Mouse (Mus musculus): ENCODE data around the gene Helz.

Helz gene

DNA sequence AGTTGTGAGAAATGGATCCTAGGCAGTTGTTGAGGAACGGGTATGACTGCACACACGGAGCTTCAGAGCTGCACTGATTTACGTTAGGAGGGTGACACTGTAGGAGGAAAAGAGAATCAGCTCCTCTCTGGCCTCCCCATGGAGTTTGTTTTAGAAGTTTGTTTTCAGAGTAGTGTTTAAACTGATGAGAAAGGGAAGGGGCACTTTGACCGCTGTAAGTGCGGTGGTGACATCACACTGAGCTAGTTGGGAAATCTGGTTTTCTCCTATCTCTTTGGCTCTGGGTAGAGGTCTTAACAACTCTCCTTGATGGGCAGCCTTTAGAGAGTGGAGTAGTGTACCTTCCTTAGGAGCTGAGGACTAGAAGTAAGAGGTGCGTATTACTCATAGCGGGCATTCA, 58.0 kb downstream of the Helz start:
- in situ Hi-C loops (cut with MseI, MboI): no loop called here

DNA sequence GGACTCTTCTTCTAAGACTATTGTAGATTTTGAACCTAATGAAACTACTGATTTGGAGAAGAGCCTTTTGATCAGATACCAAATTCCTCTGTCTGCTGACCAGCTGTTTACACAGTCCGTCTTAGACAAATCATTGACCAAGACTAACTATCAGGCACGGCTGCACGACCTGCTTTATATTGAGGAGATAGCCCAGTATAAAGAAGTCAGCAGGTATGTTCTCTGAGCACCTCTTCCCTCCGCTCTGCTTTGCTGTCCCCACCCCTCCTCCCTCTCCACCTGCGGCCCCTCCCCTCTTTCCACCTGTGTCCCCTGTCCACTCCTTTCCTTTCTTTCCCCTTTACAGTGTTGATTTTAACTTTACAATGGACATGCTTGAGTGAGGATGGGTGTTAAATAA, 66.2 kb downstream of the Helz start:
- in situ Hi-C loops (cut with MseI, MboI): no loop called here

DNA sequence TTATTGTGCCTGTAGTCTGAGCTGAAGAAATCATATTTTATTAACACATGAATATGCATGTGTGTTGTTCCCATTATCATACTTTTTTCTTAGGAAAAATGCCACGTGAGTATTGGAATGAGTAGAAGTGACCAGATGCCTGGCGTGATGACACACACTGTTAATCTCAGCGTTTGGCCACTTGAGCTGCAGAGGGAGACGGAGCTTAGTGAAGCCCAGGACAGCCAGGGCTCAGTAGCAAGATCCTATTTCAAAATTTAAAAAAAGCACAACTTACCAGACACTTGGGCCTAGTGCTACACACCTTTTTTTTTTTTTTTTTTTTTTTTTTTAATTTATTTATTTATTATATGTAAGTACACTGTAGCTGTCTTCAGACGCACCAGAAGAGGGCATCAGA, 68.0 kb downstream of the Helz start:
- in situ Hi-C loops (cut with MseI, MboI): no loop called here

DNA sequence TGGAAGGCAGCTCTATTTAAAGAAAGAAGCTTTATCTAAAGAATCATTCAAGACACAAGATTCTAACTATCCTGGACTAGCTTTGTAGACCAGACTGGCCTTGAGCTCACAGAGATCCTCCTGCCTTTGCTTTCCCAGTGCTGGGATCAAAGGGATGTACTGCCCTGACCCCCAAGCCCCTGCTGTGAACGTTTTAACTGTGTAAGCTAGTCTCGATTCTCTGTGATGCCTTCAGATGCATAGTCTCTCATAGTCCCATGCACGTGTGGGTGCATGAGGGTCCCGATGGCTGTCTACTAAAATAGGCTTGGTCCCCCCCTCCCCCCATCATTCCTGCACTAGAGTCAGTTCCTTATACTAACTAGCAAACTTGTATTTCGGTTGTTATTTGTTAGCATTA, 70.2 kb downstream of the Helz start:
- in situ Hi-C loops (cut with MseI, MboI): no loop called here

DNA sequence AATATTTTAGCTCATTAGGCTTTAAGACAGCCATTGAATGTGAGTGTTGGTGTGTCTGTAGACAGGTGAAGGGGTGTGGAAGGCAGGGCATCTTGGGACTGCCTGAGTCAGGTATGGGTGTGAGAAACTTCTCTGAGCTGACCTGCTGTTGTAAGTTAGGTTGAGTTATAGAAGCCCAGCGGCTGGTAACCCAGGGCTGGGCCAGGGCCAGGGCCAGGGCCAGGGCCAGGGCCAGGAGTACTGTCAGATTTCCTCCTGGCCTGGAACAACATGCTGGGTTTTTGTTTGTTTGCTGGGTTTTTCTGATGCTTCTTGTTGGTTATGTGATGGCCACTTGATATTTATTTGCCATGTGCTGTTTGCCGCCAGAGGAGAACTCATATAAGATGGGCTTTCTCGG, 76.9 kb downstream of the Helz start:
- in situ Hi-C loops (cut with MseI, MboI): no loop called here

DNA sequence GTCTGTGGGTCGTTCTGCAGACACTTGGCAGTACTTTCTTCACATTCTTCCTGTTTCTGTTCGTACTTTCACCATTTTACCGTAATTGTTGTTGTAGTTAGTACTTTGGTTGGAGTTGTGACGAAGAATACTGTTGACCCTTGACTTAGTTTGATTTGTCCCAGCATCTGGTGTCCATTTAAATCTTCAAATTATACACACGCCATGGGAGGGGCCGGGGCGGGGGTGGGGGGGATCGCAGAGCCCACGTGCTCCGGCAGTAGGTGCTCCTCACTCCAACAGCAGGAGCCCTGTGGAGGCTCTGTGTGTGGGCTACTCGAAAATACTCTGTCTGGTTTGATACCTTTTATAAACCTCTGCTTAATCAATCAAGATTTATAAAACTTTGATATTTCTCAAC, 78.0 kb downstream of the Helz start:
- in situ Hi-C loops (cut with MseI, MboI): no loop called here

DNA sequence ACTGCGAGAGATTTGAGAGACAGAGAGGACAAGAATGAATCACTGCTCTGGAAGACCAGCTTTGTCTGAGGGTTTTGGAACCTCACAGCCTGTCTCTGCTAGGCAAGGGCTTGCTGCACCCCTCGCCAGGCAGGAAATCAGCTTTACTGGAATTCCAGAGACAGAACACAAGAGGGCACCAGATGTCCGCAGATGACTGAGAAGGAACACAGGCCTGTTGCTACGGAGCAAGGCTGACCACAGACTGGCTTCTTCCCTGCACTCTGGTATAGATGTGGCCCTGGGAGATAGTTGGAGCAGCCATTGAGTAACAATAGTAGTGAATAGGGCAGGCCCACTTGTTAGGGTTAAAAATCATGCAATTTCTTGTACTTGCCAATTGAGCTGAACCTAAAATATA, 81.8 kb downstream of the Helz start:
- in situ Hi-C loops (cut with MseI, MboI): no loop called here

DNA sequence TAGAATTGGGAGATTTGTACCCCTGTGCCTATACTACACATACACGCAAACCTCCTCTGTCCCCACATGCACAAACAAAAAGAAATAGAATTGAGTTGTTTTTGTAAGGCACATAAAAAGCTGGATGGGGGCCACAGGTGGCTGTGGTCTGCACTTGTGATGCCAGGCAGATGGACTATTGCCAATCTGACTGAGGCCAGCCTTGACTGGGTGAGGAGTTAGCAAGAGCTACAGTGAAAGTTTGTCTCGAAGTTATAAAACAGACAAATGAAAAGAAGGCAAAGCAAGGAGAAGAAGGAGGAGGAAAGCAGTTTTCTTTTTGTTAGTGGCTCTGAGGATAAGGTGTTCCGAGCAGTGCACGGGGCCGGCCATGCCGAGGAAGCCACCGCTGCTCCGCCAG, 82.2 kb downstream of the Helz start:
- in situ Hi-C loops (cut with MseI, MboI): loop anchor here in 1 of 2 experiments (10.0 kb wide), 1 partner anchor 225 kb away; no protein-coding TSS in a partner anchor

DNA sequence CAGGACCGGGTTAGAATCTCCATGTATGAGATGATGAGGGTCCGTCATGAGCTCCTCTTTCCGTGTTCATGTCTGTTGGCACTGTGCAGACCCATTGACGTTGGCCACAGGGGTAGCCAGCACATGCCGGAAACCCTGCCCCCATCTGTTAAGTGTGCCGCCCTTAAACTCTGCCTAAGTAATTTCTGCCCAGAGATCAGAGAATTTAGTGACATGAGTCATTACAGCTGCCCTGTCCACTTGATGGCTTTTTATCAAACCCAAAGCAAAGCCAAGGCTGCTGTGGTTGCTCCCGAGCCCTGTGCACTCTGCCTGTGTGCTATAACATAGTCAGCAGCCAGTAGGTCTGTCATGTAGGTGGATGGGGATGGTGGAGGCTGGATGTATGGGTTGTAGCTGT, 83.4 kb downstream of the Helz start:
- in situ Hi-C loops (cut with MseI, MboI): loop anchor here in 1 of 2 experiments (10.0 kb wide), 1 partner anchor 224 kb away; no protein-coding TSS in a partner anchor

DNA sequence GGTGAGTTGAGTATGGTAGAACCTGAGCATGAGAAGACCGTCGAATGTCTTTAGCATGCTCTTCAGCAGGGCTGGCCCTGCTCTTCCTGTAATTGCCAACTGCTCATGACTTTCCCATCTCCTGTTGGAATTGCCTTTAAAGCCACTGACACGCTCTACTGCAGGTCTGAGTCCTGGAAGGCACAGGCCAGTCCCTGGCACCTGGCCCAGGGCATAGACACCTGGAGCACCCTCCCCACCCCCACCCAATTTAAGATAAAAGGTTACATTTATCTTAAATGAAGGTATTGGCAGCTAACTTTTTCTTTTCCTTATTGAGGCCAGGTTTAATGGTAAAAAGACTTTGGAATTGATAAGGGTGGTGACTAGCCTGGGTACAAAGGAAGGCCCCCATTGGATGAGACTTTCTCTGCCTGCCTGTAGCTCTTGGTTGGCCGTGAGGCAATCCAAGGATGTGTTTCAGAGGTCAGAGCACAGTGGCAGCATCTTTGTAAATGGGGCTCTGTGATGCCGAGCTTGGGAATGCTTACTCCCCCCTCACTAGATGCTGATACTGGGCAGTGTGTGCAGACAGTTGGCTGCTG, 85.9 kb downstream of the Helz start:
- in situ Hi-C loops (cut with MseI, MboI): loop anchor here in 1 of 2 experiments (10.0 kb wide), 1 partner anchor 221 kb away; no protein-coding TSS in a partner anchor

DNA sequence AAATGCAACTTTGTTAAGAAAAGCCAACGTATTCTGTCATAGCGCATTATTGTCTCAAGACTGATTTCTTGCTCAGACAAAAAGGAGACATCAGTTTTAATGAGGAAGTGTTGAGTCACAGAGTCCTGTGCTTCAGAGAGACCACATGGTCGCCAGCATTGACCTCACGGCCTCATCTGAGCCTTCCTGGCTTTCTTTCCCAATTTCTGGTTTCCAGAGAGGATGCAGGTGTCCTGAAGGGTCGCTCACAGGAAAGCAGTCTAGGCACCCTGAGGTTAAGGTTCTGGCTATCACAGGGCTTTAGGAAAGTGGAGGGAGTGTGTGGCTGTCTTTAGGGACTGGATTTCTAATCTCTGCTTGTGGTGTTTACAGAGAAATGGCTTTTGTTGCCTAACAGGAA, 90.4 kb downstream of the Helz start:
- in situ Hi-C loops (cut with MseI, MboI): loop anchor here in 1 of 2 experiments (10.0 kb wide), 1 partner anchor 217 kb away; no protein-coding TSS in a partner anchor

DNA sequence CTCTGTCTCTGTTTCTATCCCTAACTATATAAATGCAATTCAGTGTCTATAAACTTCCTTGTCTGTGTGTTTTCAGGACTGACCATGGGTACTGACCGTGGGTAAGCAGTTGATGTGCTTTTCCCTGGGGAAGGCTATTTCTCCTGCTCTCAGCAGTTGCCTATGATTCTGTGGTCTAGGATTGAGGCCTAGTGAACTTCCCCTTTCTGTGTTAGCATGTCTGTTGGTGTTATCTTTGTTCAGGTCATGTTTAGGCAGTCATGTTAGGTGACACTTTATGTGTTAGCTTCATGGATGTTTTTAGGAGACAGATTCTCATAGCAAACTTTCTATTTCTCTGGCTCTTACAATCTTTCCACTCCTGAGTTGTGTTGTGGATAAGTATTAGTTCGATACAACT, 91.9 kb downstream of the Helz start:
- in situ Hi-C loops (cut with MseI, MboI): loop anchor here in 1 of 2 experiments (10.0 kb wide), 1 partner anchor 215 kb away; no protein-coding TSS in a partner anchor

DNA sequence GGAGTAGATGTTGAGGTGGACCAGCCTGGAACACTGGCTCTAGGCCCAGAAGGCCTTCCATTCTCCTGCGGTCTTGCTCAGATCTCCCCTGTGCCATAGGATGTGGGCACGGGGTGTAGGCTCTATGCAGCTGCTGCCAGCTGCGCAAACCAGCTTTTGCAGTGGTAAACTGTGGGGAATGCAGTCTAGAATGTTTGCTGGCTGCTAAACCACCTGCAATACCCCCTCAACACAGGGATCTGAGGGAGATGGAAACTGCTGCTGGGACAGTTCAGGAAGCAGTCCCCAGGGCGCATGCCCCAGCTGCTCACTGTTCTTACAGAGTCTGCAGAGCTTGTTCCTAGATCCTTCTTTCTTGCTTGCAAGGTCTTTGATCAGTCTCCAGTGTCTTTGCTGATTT, 96.7 kb downstream of the Helz start:
- in situ Hi-C loops (cut with MseI, MboI): no loop called here

DNA sequence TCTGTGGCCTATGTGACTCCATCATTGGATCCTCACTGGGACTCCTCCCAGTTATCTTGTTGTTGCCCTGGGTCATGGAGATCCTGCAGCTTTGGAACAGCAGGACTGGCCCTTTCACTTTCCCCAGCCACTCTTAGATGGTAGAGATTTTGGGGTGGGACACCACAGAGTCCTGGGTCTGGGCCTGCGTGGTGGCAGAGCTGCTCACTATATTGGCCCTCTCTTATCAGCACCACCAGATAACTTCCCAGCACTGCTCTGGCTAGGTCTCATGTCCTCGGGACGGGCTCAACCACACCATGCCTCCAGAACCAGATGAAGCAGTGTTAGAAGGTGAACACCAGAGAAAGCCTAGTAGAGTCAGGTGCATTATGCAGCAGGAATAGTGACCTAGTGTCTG, 99.6 kb downstream of the Helz start:
- in situ Hi-C loops (cut with MseI, MboI): no loop called here

DNA sequence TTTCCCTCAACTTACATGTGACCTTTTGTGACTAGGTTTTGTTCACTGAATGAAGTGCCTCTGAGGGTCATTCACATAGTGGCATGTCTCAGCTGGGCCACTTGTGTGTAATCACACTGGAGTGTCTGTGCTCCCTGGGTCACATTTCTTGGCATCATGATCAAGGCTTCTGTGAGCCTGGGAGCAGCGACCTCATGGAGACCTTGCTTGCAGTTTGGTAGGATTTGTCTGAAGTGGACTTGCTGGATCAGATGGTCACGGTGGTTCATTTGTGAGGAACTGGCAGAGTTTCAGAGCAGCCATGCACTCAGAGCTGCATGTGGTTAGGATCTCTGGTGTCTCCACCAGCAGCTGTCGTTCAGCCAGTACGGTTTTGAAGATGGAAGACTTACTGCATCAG, 100.9 kb downstream of the Helz start:
- in situ Hi-C loops (cut with MseI, MboI): no loop called here

DNA sequence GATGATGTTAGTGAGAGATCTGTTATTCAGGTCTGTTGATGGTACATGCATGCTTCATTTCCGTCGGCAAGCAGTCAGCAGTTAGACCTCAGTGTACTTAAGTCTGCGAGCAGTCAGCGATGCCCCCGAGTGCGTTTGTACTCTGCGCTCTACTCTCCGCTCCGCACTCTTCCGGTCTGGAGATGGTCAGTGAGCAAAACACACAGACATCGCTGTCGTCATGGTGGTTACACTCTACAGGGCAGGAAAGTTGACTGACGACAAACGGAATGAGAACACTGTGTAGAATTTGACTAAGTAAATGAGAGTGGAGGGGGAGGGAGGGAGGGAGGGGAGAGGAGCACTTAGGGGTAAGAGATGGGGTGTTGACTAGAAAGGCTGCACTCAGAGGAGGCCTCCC, 101.7 kb downstream of the Helz start:
- in situ Hi-C loops (cut with MseI, MboI): no loop called here

DNA sequence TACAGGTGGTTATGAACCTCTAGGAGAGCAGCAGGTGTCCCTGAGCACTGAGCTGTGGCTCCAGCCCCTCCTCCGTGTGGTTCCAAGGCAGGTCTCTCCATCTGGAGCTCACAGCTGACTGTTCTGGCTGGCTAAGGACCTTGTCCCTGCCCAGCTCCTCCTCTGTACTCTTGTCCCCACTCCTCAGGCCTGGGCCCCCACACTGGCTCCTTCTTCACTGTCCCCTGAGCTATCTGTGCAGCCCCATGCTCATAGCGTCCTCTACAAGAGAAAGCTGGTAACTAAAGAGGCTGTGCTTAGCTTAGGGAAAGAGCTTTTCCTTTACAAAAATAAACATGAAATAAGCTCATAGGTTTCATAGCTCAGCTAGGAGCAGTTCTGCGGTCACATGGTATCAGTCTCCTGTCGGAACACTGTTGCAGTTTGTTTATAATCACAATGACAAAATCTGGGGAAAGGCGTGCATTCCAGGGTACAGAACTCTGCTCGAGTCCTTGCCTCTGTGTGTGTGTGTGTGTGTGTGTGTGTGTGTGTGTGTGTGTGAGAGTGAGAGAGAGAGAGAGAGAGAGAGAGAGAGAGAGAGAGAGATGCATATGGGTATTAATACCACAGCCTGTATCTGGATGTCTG, 102.8 kb downstream of the Helz start:
- in situ Hi-C loops (cut with MseI, MboI): no loop called here

DNA sequence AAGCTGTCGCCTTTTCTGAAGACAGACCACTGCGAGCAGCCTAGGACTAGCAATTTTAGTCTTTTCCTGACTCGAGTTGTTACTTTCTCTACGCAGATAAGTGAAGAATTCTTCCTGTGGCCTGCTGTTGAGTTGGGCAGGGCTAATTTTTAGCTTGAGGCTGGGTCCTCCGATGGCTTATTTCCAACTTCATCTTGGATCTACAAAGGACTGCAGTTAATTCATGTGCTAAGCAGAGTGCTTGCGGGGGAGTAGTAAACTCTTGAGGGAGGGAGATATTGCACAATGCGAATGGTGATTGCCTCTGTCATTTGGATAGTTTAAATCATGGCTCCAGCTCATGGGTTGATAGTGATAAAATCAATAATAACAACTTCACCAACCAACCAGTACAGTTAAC, 103.7 kb downstream of the Helz start:
- in situ Hi-C loops (cut with MseI, MboI): no loop called here

DNA sequence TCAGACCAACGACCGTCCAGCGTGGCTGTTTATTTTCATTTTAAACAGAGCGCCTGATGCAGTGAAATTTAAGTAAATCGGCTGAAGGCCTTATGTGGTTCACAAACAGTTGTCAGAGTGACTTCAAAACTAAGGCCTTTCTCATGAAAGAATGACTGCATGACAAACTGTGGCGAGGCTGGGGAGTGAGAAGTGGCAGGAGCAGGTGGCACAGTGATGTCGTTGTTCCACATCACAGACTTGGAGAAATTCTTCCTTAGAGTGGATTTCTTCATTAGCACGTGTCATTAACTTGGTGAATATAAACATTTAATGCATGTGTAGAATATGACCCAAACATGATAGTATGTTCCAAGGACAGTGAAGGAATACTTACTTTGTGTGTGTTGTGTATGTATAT, 104.4 kb downstream of the Helz start:
- in situ Hi-C loops (cut with MseI, MboI): no loop called here

DNA sequence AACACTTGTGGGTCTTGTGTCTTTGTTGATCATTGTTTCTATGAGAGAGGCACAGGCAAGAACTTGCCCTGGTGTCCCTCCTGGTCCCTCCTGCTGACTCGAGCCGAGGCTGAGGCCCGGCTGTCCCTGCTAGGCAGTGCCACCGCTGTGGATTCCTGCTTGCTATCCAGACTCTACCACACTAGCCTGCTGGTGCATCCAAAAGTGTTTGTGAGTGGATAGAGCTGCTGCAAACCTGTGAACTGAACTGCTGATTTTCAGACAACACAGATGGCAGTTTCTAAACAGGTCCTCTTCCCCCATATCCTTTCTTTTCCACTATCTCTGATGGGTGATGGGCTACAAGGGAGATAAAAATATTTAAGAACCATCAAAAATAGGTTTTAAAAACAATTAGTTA, 107.8 kb downstream of the Helz start:
- in situ Hi-C loops (cut with MseI, MboI): no loop called here

DNA sequence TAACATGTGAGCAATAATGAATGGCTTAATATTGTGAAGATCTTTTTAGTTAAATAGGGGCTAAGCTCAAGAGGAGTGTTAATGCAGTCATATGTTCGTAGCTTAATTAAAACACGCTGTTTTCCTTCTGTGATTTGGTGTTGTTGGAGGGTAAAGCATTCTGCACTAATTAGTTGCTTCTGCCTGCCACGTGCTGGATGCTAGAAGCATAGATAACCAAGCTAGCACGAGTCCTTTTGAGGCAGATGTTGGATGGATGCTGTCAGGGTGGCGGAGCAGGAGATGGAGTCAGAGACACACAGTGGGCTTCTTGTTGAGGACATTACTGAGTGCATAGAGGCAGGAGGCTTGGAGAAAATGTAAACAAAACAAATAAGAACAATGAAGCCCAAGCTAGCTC, 109.4 kb downstream of the Helz start:
- in situ Hi-C loops (cut with MseI, MboI): no loop called here

DNA sequence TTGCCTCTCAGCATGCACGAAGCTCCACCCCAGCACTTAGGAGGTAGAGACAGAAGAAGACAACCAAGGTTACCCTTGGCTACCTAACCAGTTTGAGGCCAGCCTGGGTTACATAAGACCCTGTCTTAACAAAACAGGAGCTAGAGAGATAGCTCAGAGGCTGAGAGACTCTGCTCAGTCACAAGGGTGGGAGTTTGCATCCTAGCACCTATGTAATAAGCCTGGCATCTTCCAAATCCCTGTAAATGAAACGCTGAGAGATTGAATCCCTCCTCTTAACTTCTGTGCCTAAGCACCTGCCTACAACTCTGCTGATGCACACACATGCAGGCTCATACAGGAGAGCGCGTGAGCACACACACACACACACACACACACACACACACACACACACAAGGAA, 112.7 kb downstream of the Helz start:
- in situ Hi-C loops (cut with MseI, MboI): no loop called here

DNA sequence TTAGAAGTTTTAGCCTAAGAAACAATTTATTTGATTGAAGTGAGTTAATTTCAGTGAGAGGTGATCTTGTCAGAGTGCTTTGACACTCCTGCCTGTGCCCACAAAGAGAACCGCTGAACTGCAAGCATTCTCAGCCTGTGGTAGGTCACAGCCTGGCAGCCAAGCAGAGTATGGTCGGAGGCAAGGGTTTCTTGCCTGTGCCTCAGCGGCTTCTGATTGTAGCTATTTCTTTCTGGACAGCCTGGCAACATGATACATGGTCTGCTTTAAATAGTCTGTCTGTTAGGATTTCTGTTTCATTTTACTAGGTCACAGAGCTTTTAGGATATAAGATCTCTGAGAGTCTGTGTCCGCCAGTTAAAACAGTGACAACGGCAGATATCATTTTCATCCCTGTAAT, 114.9 kb downstream of the Helz start:
- in situ Hi-C loops (cut with MseI, MboI): no loop called here

DNA sequence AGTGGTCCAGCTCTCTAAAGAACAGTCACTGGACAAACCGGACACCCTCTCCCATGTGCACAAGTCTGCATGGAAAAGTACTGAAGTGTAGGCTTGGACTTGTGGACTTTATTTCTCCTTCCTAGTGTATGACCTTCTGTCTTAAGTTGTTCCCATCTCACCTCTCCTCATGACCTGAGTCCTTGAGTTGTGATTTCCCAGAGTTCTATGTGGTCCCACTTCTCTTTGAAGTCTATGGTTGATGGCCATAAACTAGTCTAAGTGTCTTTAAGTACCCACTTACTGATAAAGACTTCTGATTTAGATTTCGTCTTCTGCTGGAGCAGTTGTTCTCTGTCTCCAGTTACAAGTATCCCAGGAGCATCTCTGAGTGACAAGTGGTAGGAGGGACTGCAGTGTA, 119.8 kb downstream of the Helz start:
- in situ Hi-C loops (cut with MseI, MboI): no loop called here

Measured in mouse trophoblast stem cell (cell line).